Comparison of ENCODE assay signal across 29 mouse cellular contexts in the genomic region with DNA sequence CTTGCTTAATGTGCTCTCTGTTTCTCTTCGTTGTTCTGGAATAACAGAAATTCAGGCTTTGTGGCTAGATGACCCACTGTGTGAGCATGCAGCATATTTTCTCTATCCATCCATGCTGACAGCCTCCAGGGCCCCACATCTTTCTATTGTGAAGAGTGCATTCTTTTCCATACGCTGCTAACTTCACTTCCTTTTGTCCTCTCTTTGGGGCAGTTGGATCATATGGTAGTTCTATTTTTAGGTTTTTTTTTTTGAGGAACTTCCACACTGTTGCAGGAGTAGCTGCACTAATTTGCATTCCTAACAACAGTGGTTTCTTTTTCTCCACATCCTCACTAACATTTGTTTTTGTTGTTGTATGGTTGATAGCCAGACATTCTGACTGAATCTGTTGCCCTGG. TPM values are rescaled to one million over a fixed set of nuclear protein-coding genes. Genes with fewer than 3 reads are reported as not detected.
DNase-seq lines count a peak whose midpoint lies in the region; ATAC-seq and TF ChIP-seq lines count a peak whose summit lies in the region.
"Had no signal": no experiment of that assay in that cellular context is flagged by ENCODE, and none has a peak within 500 bp of the region (broad histone marks: within the 10 kb centered on the region; RNA-seq: fewer than 3 reads in every experiment).

No protein-coding gene starts in this region.

- peak; percentile 8 for DNase-seq in lung, postnatal 0 days (ENCODE audit: low spot score)
- DNase-seq in lung, postnatal 36 days: no peak
- DNase-seq in brain, embryonic 14.5 days (ENCODE audit: low read depth): peak; percentile 9
- DNase-seq in gastrocnemius, postnatal 36 days: no peak
- no peak for DNase-seq in spleen, postnatal 4 days (ENCODE audit: low spot score in 2 of 2)
- DNase-seq: adrenal gland, postnatal 25 days; cerebellum, adult 11 months; cerebellum, adult 9-11 months; gastrocnemius, postnatal 14 days; heart, adult 2 months; heart, postnatal 36 days; kidney, adult 18-20 months; kidney, postnatal 10 days; liver; lung, postnatal 14 days; right cerebral cortex, postnatal 25 days; thymus, adult 2 months; thymus, postnatal 4 days had no signal

- no peak overlapping the region for H3K4me2 ChIP-seq in lung, postnatal 0 days (replicated peaks; ENCODE audit: low read depth, low read length)
- H3K4me2 ChIP-seq in forebrain, embryonic 15.5 days (replicated peaks): no peak overlapping the region
- H3K4me2 ChIP-seq: embryonic facial prominence, embryonic 12.5 days; forebrain, embryonic 13.5 days; heart, embryonic 15.5 days; hindbrain, embryonic 14.5 days; neural tube, embryonic 15.5 days had no signal

- H3K9ac ChIP-seq in lung, postnatal 0 days (replicated peaks; ENCODE audit: low read depth): no peak overlapping the region
- H3K9ac ChIP-seq in forebrain, embryonic 15.5 days (replicated peaks): no peak overlapping the region
- H3K9ac ChIP-seq: embryonic facial prominence, embryonic 12.5 days; forebrain, embryonic 13.5 days; heart, embryonic 15.5 days; hindbrain, embryonic 14.5 days; neural tube, embryonic 15.5 days had no signal

- 40% methylated on average over 2 of the region's 2 CpGs for WGBS in lung, postnatal 0 days
- 17% methylated on average over 2 of the region's 2 CpGs for WGBS in forebrain, embryonic 15.5 days

- ATAC-seq in lung, postnatal 0 days: no peak
- peak; percentile 68 for ATAC-seq in megakaryocyte, adult 5-6 weeks (ENCODE audit: poor library complexity, severe bottlenecking)
- ATAC-seq in forebrain, embryonic 15.5 days (replicated peaks): no peak
- ATAC-seq: forebrain, embryonic 13.5 days; inflammation-experienced regulatory T-cells, adult 6 months; midbrain, embryonic 16.5 days had no signal

- intact Hi-C loops in gastrocnemius, postnatal 36 days (cut with DNase I): no loop called here

- H3K27ac ChIP-seq in lung, postnatal 0 days (ENCODE audit: low read length): no peak overlapping the region
- H3K27ac ChIP-seq in forebrain, embryonic 15.5 days (replicated peaks): no peak overlapping the region
- H3K27ac ChIP-seq: embryonic facial prominence, embryonic 12.5 days; forebrain, embryonic 13.5 days; heart, adult 2 months; heart, embryonic 15.5 days; hindbrain, embryonic 14.5 days; limb, embryonic 10.5 days; neural tube, embryonic 15.5 days; stomach, postnatal 0 days had no signal

- H3K9me3 ChIP-seq in lung, postnatal 0 days (ENCODE audit: low read length): no peaks in the 10 kb centered on the region
- H3K9me3 ChIP-seq in forebrain, embryonic 15.5 days: no peaks in the 10 kb centered on the region
- H3K9me3 ChIP-seq: embryonic facial prominence, embryonic 12.5 days; forebrain, embryonic 13.5 days; heart, embryonic 15.5 days; limb, embryonic 10.5 days; neural tube, embryonic 15.5 days had no signal

- no peaks in the 10 kb centered on the region for H3K4me1 ChIP-seq in lung, postnatal 0 days (ENCODE audit: insufficient read depth, low read depth, low read length)
- H3K4me1 ChIP-seq in forebrain, embryonic 15.5 days: peaks cover 6% of the 10 kb centered on the region
- H3K4me1 ChIP-seq: embryonic facial prominence, embryonic 12.5 days; limb, embryonic 10.5 days; neural tube, embryonic 15.5 days had no signal

- no peaks in the 10 kb centered on the region for H3K36me3 ChIP-seq in lung, postnatal 0 days (ENCODE audit: insufficient read depth, low read length)
- peaks cover 6% of the 10 kb centered on the region; the same call in 1 of the 2 replicates for H3K36me3 ChIP-seq in forebrain, embryonic 15.5 days
- H3K36me3 ChIP-seq: embryonic facial prominence, embryonic 12.5 days; heart, embryonic 15.5 days; limb, embryonic 10.5 days; neural tube, embryonic 15.5 days had no signal

- TF ChIP-seq EP300 in lung, postnatal 0 days (IDR thresholded peaks at IDR 0.05): no peak

- TF ChIP-seq POLR2A in brain, embryonic 14.5 days (IDR thresholded peaks at IDR 0.05; ENCODE audit: borderline replicate concordance, extremely low read depth, insufficient read depth, insufficient read length, poor library complexity, severe bottlenecking): no peak

- H3K4me3 ChIP-seq in lung, postnatal 0 days (ENCODE audit: low read depth, low read length): no peak overlapping the region
- no peak overlapping the region for H3K4me3 ChIP-seq in forebrain, embryonic 15.5 days
- H3K4me3 ChIP-seq: embryonic facial prominence, embryonic 12.5 days; forebrain, embryonic 13.5 days; heart, adult 2 months; heart, embryonic 15.5 days; limb, embryonic 10.5 days; neural tube, embryonic 15.5 days had no signal

- TF ChIP-seq CTCF in lung, postnatal 0 days (IDR thresholded peaks at IDR 0.05): no peak
- no peak for TF ChIP-seq CTCF in brain, embryonic 14.5 days (IDR thresholded peaks at IDR 0.05; ENCODE audit: borderline replicate concordance, extremely low read depth, insufficient read depth, insufficient read length)

- no peaks in the 10 kb centered on the region for H3K27me3 ChIP-seq in lung, postnatal 0 days (replicated peaks; ENCODE audit: insufficient read depth, low read length)
- no peaks in the 10 kb centered on the region for H3K27me3 ChIP-seq in forebrain, embryonic 15.5 days
- H3K27me3 ChIP-seq: embryonic facial prominence, embryonic 12.5 days; forebrain, embryonic 13.5 days; heart, embryonic 15.5 days; neural tube, embryonic 15.5 days had no signal

RNA-seq across cellular contexts. Expression of a gene that starts 23.7 kb away (rescaled TPM):
- polyA plus RNA-seq in lung, postnatal 0 days (2015; fragmentation: Nextera tagmentation; extraction: Ambion mirVana): 10.2 and 11.3 TPM in 2 replicates
- polyA plus RNA-seq in brain, embryonic 14.5 days (2012; rRNA removed): 0.98 and 1.7 TPM in 2 replicates
- 112 and 118 TPM in 2 replicates for total RNA-seq in megakaryocyte, adult 5-6 weeks (2015)
- total RNA-seq in megakaryocyte, adult 5-6 weeks (2017): 70.7 and 72.7 TPM in 2 replicates
- polyA plus RNA-seq in forebrain, embryonic 15.5 days (2015; fragmentation: Nextera tagmentation; extraction: Ambion mirVana): 2.6 and 3.5 TPM in 2 replicates
- 1 to 10 TPM; 1.0 to 1.2 TPM for total RNA-seq in gastrocnemius, postnatal 36 days (2021)

Comparison
In these comparisons a context has a peak if more than half of its experiments do, and no peak if none do; other contexts are left out.
1. DNase-seq: peak in lung, postnatal 0 days (single experiment) and brain, embryonic 14.5 days (single experiment); none in lung, postnatal 36 days (single experiment), gastrocnemius, postnatal 36 days (0 of 2) and spleen, postnatal 4 days (0 of 2).